Comparison of ENCODE assay signal across 8 mouse cellular contexts in the genomic region with DNA sequence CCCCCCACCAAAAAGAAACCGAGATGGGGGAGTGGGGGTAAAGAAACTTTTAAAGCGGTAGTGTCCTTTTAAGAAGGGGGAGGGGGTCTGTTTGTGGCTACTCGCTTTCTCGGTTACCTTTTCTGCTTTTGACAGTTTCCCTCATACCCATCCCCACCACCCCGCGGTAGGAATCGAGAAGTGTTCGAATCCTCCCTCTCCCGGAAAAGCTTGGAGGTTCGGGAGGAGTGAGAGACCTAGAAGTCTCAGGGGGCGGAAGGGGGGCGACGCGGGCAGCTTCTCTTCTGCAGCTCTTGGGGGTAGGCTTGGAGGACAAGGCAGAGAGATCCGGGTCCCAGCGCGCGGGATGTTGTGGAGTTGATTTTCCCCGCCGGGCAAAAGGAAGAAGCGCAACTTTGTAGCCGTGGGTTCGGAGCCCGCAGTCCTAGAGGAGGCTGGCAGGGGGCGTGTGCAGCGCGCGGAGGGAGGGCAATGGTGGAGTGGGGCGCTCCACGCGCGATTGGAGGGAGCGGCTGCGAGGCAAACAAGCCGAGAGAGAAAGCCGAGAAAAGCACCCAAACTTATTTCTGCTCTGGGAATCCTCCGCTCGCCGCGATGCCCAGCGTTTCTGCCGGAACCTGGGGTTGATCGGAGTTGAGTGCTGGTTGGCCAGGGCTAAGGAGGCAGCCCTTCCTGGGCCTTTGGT. TPM values are rescaled to one million over a fixed set of nuclear protein-coding genes. Genes with fewer than 3 reads are reported as not detected.
A peak's percentile ranks its signal among the peaks of the same experiment; 100 is the strongest.
DNase-seq lines count a peak whose midpoint lies in the region; ATAC-seq lines count a peak whose summit lies in the region.

No protein-coding gene starts in this region.

- no peaks in the 10 kb centered on the region for H3K9me3 ChIP-seq in hindbrain, embryonic 12.5 days (replicated peaks)

- peak overlapping the region; percentile 78 for H3K9ac ChIP-seq in hindbrain, embryonic 12.5 days

- peak; percentile 16 for DNase-seq in WW6 (ENCODE audit: low read depth, low spot score)
- peak; percentile 58 for DNase-seq in cerebellum, adult 9-10 months
- DNase-seq in frontal cortex, postnatal 10 days (ENCODE audit: low spot score in 2 of 2) = peak; percentile 25 to 38
- peak; percentile 17 to 24 for DNase-seq in layer of hippocampus, postnatal 25 days (ENCODE audit: extremely low spot score in 1 of 2, low spot score in 1 of 2)
- DNase-seq in lung, postnatal 10 days = peak; percentile 63
- peak; percentile 58 for DNase-seq in right cerebral cortex, postnatal 25 days
- no peak for DNase-seq in spleen, adult 12 weeks (ENCODE audit: low spot score)

- no peaks in the 10 kb centered on the region; the same call in 1 of the 2 replicates for H3K27me3 ChIP-seq in hindbrain, embryonic 12.5 days

- peak overlapping the region; percentile 93; the same call in 1 of the 2 replicates for H3K27ac ChIP-seq in hindbrain, embryonic 12.5 days

- under 1% methylated on average over 43 of the region's 43 CpGs for WGBS in hindbrain, embryonic 12.5 days

- 0 out of 2 replicates have a peak, but pooled peaks have one; percentile 27 for ATAC-seq in hindbrain, embryonic 12.5 days (ENCODE audit: low FRiP score)

- peaks cover 16% of the 10 kb centered on the region for H3K4me1 ChIP-seq in hindbrain, embryonic 12.5 days

- H3K36me3 ChIP-seq in hindbrain, embryonic 12.5 days = no peaks in the 10 kb centered on the region

- peak overlapping the region; percentile 74 for H3K4me2 ChIP-seq in hindbrain, embryonic 12.5 days (replicated peaks)

- H3K4me3 ChIP-seq in hindbrain, embryonic 12.5 days = peak overlapping the region; percentile 78

RNA-seq across cellular contexts. Expression of a gene that starts 0.9 kb away (rescaled TPM):
- 7.6 and 7.8 TPM in 2 replicates for polyA plus RNA-seq in hindbrain, embryonic 12.5 days (2016; fragmentation: Nextera tagmentation; extraction: Ambion mirVana)
- 10 to 100 TPM; 27.4 to 27.6 TPM for total RNA-seq in layer of hippocampus, postnatal 25 days (2021)
